Mouse (Mus musculus): ENCODE results near the gene Cox18. TPM values are rescaled to one million over a fixed set of nuclear protein-coding genes. Genes with fewer than 3 reads are reported as not detected.

Cox18 gene
- polyA plus RNA-seq, 1 experiment from 2014 or later, result 32.0 TPM

DNA sequence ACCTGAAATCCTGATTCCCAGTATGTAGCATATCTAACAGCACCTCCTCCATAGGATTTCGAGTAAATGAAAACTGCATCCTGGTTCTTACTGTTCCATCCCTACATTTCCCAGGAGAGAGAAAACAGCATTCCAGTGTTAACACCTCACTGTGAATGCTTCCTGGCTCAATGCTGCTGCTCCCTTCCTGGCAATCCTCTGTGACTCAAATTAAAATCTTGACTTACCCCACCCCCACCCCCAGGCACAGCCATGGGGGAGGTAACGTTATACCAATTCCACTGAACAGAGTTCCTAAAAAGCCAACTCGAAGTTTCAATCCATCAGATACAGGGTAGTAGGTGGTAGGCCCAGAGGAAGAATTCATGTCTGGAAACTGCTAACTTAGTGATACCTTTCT lies 864 bp downstream of the Cox18 start:
- ATAC-seq (ENCODE audit: insufficient number of reproducible peaks, low FRiP score, low TSS enrichment, low read depth), result no peak
- H3K4me1 ChIP-seq, result peaks cover 7% of the 10 kb centered on the region
- WGBS, result 21% methylated on average over 3 of the region's 3 CpGs
- H3K36me3 ChIP-seq, result peaks cover 39% of the 10 kb centered on the region
- H3K27me3 ChIP-seq, result no peaks in the 10 kb centered on the region
- H3K9ac ChIP-seq, result peak overlapping the region; percentile 88; the same call in 1 of the 2 replicates
- H3K27ac ChIP-seq, result no peak overlapping the region
- H3K9me3 ChIP-seq, result no peaks in the 10 kb centered on the region
- peak overlapping the region; percentile 96 for H3K4me3 ChIP-seq
- H3K4me2 ChIP-seq, result peak overlapping the region; percentile 66

DNA sequence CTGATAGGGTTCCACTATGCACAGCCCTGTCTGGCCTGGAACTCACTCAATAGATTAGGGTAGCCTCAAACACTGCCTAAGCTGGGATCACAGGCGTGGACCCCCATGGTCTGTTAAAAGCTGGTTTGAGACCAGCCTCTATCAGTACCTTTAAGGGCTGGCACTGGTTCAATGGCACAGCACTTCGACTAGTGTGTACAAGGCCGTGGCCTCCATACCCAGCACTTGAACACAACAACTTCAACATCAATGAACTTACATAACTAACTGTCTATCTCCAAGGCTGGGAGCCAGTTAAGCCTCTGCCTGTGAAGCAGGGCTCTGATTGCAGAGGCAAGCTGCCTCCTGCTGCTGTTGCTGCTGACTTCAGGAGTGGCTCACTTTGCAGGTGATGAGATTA lies 6.0 kb downstream of the Cox18 start:
- 98% methylated on average over 3 of the region's 3 CpGs for WGBS
- no peak overlapping the region for H3K4me2 ChIP-seq
- H3K9me3 ChIP-seq, result no peaks in the 10 kb centered on the region
- peaks cover 59% of the 10 kb centered on the region for H3K36me3 ChIP-seq
- no peaks in the 10 kb centered on the region for H3K27me3 ChIP-seq
- peaks cover 4% of the 10 kb centered on the region for H3K4me1 ChIP-seq
- H3K4me3 ChIP-seq, result no peak overlapping the region
- ATAC-seq (ENCODE audit: insufficient number of reproducible peaks, low FRiP score, low TSS enrichment, low read depth), result no peak
- H3K9ac ChIP-seq, result no peak overlapping the region
- no peak overlapping the region for H3K27ac ChIP-seq

DNA sequence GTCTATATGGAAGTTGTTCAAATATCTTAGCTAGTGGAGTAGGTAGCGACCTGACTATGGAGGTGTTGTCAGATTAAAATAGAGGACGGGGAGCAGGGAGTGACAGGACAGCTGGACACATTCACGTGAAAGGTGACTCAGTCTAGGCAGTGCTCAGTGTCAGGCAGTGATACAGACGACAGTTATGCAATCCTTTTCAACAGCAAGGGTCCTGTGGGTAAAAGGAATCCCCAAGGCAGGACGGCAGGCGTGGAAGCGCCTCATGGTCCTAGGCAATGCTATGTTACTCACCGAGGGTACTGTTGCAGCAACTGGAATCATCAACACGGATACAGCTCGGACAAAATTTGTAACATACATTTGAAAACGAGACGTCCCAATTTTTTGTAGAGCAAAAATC lies 6.6 kb downstream of the Cox18 start:
- no peaks in the 10 kb centered on the region for H3K27me3 ChIP-seq
- WGBS, result 91% methylated on average over 12 of the region's 12 CpGs
- no peak overlapping the region for H3K4me2 ChIP-seq
- H3K36me3 ChIP-seq, result peaks cover 59% of the 10 kb centered on the region
- ATAC-seq (ENCODE audit: insufficient number of reproducible peaks, low FRiP score, low TSS enrichment, low read depth), result no peak
- no peaks in the 10 kb centered on the region for H3K4me1 ChIP-seq
- H3K9me3 ChIP-seq, result no peaks in the 10 kb centered on the region
- H3K27ac ChIP-seq, result no peak overlapping the region
- H3K4me3 ChIP-seq, result no peak overlapping the region
- H3K9ac ChIP-seq, result no peak overlapping the region

DNA sequence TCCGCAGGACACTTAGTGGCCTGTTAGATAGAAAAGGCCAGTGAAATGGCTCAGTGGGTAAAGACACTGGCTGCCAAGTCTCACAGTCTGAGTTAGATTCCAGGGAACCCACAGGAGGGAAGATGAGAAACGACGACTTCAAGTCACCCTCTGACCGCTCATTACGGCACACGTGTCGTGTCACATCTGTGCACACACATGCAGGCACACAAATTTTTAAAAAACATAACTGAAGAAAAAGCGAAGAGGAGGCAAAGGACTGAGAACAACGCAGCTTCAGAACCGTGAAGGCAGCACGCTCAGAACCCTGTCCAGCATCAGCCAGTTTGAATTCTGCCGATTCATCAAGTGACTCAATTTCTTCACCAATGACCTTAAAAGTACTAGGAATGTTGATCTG lies 10.4 kb downstream of the Cox18 start:
- ATAC-seq (ENCODE audit: insufficient number of reproducible peaks, low FRiP score, low TSS enrichment, low read depth), result no peak
- Histone ChIP-seq H3K27ac (no peak overlapping the region), H3K4me1 (no peaks in the 10 kb centered on the region), H3K4me3 (no peak overlapping the region), H3K9ac (no peak overlapping the region), H3K4me2 (no peak overlapping the region), H3K36me3 (peaks cover 42% of the 10 kb centered on the region), H3K27me3 (no peaks in the 10 kb centered on the region), H3K9me3 (no peaks in the 10 kb centered on the region)
- WGBS, result 97% methylated on average over 12 of the region's 12 CpGs

DNA sequence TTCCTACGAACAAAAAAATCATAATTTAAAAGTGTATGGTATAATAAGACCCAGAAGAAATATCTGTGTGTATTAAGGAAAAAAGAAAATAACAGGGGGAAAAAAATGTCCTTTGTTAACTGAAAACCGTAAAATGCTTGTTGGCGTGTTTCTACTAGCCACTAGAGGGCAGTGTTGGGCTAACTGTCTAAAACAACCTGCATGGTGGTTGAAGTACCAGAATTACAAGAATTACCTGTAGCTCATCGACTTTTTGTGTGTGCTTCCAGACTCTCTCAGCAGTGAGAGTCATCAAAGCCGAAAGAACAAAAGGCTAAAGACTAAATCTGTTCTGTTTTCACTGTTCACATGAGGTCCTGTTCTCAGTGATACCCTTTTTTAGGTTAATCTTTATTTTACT lies 20.6 kb downstream of the Cox18 start:
- H3K4me2 ChIP-seq, result no peak overlapping the region
- no peaks in the 10 kb centered on the region for H3K27me3 ChIP-seq
- WGBS, result 15% methylated on average over 5 of the region's 5 CpGs
- no peak for ATAC-seq (ENCODE audit: insufficient number of reproducible peaks, low FRiP score, low TSS enrichment, low read depth)
- H3K4me3 ChIP-seq, result no peak overlapping the region
- no peaks in the 10 kb centered on the region for H3K9me3 ChIP-seq
- no peak overlapping the region for H3K27ac ChIP-seq
- H3K4me1 ChIP-seq, result no peaks in the 10 kb centered on the region
- no peaks in the 10 kb centered on the region for H3K36me3 ChIP-seq
- no peak overlapping the region for H3K9ac ChIP-seq

DNA sequence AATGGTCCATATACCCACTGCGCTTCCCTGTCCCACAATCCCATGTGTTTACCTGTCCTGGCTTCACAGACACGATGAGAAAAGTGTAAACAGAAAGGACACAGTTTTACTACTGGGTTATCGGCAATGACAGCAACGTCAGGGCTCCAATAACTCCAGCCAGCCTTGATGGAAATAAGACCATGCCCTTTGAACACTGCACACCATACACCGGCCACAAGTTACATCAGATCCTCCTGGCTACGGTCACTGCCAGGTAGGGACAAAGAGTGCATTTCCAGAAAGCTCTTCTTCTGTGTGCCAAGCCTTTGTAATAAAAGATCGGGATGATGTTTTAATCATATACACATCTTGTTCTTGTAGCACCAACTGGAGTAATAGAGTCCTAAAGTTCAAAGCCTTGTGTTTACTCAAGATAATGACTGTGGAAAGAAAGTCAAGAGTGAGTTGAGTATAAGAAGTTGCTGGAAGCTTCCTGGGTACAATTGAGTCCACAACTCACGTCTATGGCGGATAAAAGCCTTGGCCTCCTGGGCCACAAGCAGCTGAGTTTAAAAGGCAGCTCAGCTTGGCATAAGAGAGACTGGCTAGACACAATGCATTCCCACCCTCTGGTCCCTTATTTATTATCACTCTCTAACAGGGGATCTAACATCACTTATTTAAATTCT lies 21.2 kb downstream of the Cox18 start:
- Histone ChIP-seq H3K4me3 (no peak overlapping the region), H3K4me2 (no peak overlapping the region), H3K4me1 (no peaks in the 10 kb centered on the region), H3K36me3 (no peaks in the 10 kb centered on the region), H3K9ac (no peak overlapping the region), H3K27ac (no peak overlapping the region), H3K9me3 (no peaks in the 10 kb centered on the region), H3K27me3 (no peaks in the 10 kb centered on the region)
- 74% methylated on average over 9 of the region's 9 CpGs for WGBS
- no peak for ATAC-seq (ENCODE audit: insufficient number of reproducible peaks, low FRiP score, low TSS enrichment, low read depth)

DNA sequence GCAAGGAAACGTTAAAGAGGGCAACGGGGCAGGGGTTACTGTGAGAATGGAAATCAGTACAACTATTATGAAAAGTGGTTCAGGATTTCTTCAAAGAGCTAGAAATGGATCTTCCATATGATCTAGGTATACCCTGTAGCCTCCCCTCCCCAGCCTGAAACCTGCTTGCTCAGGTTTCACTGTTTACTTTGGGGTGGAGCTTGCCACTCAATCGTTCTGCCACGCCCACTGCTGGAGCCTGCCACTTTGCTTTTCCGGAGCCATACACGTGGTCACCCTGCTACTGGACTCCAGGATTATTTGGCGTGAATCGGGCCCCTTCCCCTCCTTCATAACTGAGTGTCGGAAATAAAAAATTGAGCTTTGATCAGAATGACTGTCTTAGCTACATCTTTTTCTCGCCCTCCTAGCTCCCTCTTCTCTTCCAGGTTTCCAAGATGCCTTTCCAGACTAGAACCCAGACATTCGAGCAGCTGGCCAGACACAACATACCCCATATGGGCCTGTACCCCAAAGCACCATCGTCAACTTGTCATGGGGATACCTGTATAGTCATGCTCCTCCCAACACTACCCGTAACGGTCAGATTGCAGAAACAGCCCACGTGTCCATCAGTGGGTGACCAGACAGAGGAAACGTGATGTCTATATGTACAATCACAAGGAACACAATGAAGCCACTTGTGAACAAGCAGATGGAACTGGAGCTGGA lies 23.7 kb downstream of the Cox18 start:
- H3K36me3 ChIP-seq, result no peaks in the 10 kb centered on the region
- no peaks in the 10 kb centered on the region for H3K9me3 ChIP-seq
- no peaks in the 10 kb centered on the region for H3K4me1 ChIP-seq
- H3K9ac ChIP-seq, result no peak overlapping the region
- no peaks in the 10 kb centered on the region for H3K27me3 ChIP-seq
- ATAC-seq (ENCODE audit: insufficient number of reproducible peaks, low FRiP score, low TSS enrichment, low read depth), result no peak
- H3K4me3 ChIP-seq, result no peak overlapping the region
- H3K27ac ChIP-seq, result no peak overlapping the region
- WGBS, result 50% methylated on average over 16 of the region's 16 CpGs
- H3K4me2 ChIP-seq, result no peak overlapping the region

DNA sequence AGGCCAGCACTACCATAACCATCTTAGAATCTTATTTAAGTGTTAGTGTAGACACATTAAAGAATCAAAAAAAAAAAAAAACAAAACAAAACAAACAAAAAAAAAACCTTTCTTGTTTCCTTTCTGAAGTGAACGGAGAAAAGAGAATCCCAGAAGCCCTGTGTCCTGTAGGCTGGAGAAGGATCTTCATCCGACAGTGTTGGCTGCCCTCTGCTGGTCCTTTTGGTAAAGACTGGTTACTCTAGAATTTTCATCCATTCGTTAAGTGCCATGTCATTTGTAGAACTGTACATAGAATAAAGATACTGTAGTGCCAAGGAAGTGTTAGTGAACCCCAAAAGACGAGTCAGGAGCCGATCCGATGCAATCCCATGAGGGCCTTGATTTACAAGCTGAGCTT lies 29.0 kb downstream of the Cox18 start:
- H3K4me1 ChIP-seq, result no peaks in the 10 kb centered on the region
- H3K27ac ChIP-seq, result no peak overlapping the region
- H3K9me3 ChIP-seq, result no peaks in the 10 kb centered on the region
- H3K27me3 ChIP-seq, result no peaks in the 10 kb centered on the region
- no peak overlapping the region for H3K9ac ChIP-seq
- H3K36me3 ChIP-seq, result no peaks in the 10 kb centered on the region
- no peak for ATAC-seq (ENCODE audit: insufficient number of reproducible peaks, low FRiP score, low TSS enrichment, low read depth)
- whole genome bisulfite sequencing, result 22% methylated on average over 6 of the region's 6 CpGs
- H3K4me3 ChIP-seq, result no peak overlapping the region
- no peak overlapping the region for H3K4me2 ChIP-seq

DNA sequence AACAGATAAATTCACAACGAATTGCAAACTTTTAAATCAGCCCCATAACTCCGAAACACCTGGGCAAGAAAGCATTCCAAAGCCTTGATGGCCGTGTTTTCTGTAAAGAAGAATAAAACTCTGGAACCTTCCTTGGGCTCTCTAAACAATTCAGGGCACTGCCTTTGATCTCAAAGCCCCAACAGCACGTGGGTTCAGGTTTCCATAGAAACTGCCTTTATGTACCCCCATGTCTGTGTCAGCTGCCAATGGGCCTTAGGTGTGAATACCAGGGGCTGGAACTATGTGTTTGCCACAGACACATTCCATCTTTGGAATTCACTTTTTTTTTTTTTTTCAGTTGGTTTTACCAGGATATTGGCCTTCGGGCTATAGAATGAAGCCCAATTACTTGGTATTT lies 41.0 kb downstream of the Cox18 start:
- no peaks in the 10 kb centered on the region for H3K9me3 ChIP-seq
- no peak for ATAC-seq (ENCODE audit: insufficient number of reproducible peaks, low FRiP score, low TSS enrichment, low read depth)
- no peak overlapping the region for H3K4me2 ChIP-seq
- no peak overlapping the region for H3K27ac ChIP-seq
- H3K9ac ChIP-seq, result no peak overlapping the region
- no peaks in the 10 kb centered on the region for H3K4me1 ChIP-seq
- H3K36me3 ChIP-seq, result no peaks in the 10 kb centered on the region
- 38% methylated on average over 5 of the region's 5 CpGs for WGBS
- no peaks in the 10 kb centered on the region for H3K27me3 ChIP-seq
- no peak overlapping the region for H3K4me3 ChIP-seq

DNA sequence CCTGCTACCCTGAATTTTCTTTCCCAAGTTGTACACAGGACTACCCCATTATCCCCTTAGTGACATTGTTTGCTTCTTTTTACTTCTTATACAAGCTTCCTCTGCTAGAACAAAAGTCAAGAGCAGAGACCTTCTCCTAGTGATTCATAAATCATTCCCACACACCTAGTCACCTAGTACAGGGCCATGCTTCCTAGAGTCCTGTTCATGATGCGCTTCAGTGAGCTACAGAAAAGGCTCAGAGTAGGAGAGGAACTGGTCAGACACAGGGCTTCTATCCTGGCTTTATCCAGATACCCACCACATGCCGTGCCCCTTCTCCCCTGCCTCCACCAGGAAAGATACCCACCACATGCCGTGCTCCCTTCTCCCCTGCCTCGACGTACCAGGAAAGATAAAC lies 44.7 kb downstream of the Cox18 start:
- Histone ChIP-seq H3K27me3 (no peaks in the 10 kb centered on the region), H3K4me3 (no peak overlapping the region), H3K4me2 (no peak overlapping the region), H3K36me3 (no peaks in the 10 kb centered on the region), H3K9ac (no peak overlapping the region), H3K4me1 (no peaks in the 10 kb centered on the region), H3K27ac (no peak overlapping the region), H3K9me3 (no peaks in the 10 kb centered on the region)
- WGBS, result 91% methylated on average over 5 of the region's 5 CpGs
- no peak for ATAC-seq (ENCODE audit: insufficient number of reproducible peaks, low FRiP score, low TSS enrichment, low read depth)

DNA sequence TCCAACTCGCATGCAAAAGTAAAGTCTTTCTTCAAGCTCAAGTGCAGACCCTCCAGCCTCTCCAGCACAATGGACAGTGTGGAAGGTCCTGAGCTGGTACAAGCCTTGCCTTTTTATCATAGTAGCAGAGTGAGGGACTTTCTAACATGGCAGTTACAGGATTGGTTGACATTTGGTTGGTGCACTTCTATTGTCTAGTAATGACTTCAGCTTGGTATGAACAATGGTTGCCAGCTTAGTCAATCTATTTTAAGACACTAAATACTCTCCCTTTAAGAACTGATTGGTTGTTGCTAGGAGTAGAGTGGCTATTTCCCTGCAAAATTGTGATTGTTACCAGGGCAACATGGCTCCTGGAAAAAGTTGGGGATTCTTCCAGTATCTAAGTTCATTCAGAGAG lies 45.7 kb downstream of the Cox18 start:
- ATAC-seq (ENCODE audit: insufficient number of reproducible peaks, low FRiP score, low TSS enrichment, low read depth), result no peak
- Histone ChIP-seq H3K36me3 (no peaks in the 10 kb centered on the region), H3K4me1 (no peaks in the 10 kb centered on the region), H3K9ac (no peak overlapping the region), H3K4me2 (no peak overlapping the region), H3K27ac (no peak overlapping the region), H3K27me3 (no peaks in the 10 kb centered on the region), H3K9me3 (no peaks in the 10 kb centered on the region), H3K4me3 (no peak overlapping the region)
- 100% methylated on average over 1 of the region's 1 CpGs for WGBS
